Mouse (Mus musculus) forebrain, embryonic 16.5 days (tissue): ENCODE measurements around the gene Grin2b. TPM values are rescaled to one million over a fixed set of nuclear protein-coding genes. Genes with fewer than 3 reads are reported as not detected.

ENCODE experiments used
- ATAC-seq: fragments of 200-750 bp; cut with Nextera tagmentation; 2 replicates; pipeline ENCODE4 v1.8.0; 2017; ENCODE audit warnings: mild to moderate bottlenecking, moderate library complexity
- H3K27ac ChIP-seq: fragments of 300-500 bp; sonication (generic); 2 replicates; pipeline ENCODE4 v1.5.1; 2014; ENCODE audit warnings: low read length, control low read depth
- H3K27me3 ChIP-seq: fragments of 300-500 bp; sonication (generic); replicated peaks from 2 replicates; pipeline ENCODE4 v1.6.1; 2014; ENCODE audit warnings: low read length; ENCODE audit not compliant: control insufficient read depth, insufficient read depth
- H3K36me3 ChIP-seq: fragments of 300-500 bp; sonication (generic); 2 replicates; pipeline ENCODE4 v1.6.1; 2014; ENCODE audit not compliant: control insufficient read depth, insufficient read depth
- H3K4me1 ChIP-seq: fragments of 300-500 bp; sonication (generic); replicated peaks from 2 replicates; pipeline ENCODE4 v1.6.1; 2014; ENCODE audit warnings: low read length; ENCODE audit not compliant: control insufficient read depth, insufficient read depth
- H3K4me2 ChIP-seq: fragments of 300-500 bp; sonication (generic); 2 replicates; pipeline ENCODE4 v1.6.1; 2014; ENCODE audit warnings: mild to moderate bottlenecking, low read length, control low read depth
- H3K4me3 ChIP-seq: fragments of 300-500 bp; sonication (generic); replicated peaks from 2 replicates; pipeline ENCODE4 v1.5.1; 2014; ENCODE audit warnings: mild to moderate bottlenecking, low read length, control low read depth
- H3K9ac ChIP-seq: fragments of 300-500 bp; sonication (generic); replicated peaks from 2 replicates; pipeline ENCODE4 v1.6.1; 2014; ENCODE audit warnings: low read depth, low read length, control low read depth
- H3K9me3 ChIP-seq: fragments of 300-500 bp; sonication (generic); 2 replicates; pipeline ENCODE4 v1.6.1; 2016; ENCODE audit warnings: low read length; ENCODE audit not compliant: control insufficient read depth
- WGBS: fragments of 180-500 bp; shearing (Covaris S2); extraction: QIAGEN DNeasy Blood & Tissue Kit; methylation state at CpG from one replicate; pipeline ENCODE4 v1.1.7; 2014; 5-methylcytosine and 5-hydroxymethylcytosine counted together
- polyA plus RNA-seq: library from polyadenylated mRNA; unstranded; fragments of >200 nt; fragmentation: Nextera tagmentation; extraction: Ambion mirVana; gene quantifications from 2 replicates; pipeline ENCODE4 v1.2.1, GENCODE M21; 2015

Gene Grin2b
- polyA plus RNA-seq, 1 experiment from 2014 or later = 114 TPM

GRCm38 (mm10) chr6:135797371-135798033, 375.8 kb downstream of the Grin2b start:
- Histone ChIP-seq H3K9ac (no peak overlapping the region), H3K27me3 (no peaks in the 10 kb centered on the region), H3K4me2 (no peak overlapping the region), H3K9me3 (no peaks in the 10 kb centered on the region), H3K4me3 (no peak overlapping the region), H3K36me3 (no peaks in the 10 kb centered on the region), H3K27ac (no peak overlapping the region), H3K4me1 (no peaks in the 10 kb centered on the region)
- 81% methylated on average over 10 of the region's 10 CpGs for WGBS
- ATAC-seq = no peak

- 38% methylated on average over 4 of the region's 4 CpGs for WGBS
- Histone ChIP-seq H3K27me3 (no peaks in the 10 kb centered on the region), H3K27ac (no peak overlapping the region), H3K36me3 (no peaks in the 10 kb centered on the region), H3K4me3 (no peak overlapping the region), H3K9ac (no peak overlapping the region), H3K9me3 (no peaks in the 10 kb centered on the region), H3K4me1 (no peaks in the 10 kb centered on the region), H3K4me2 (no peak overlapping the region)
- no peak for ATAC-seq
Observed at GRCm38 (mm10) chr6:135796911-135797310, 376.4 kb downstream of the Grin2b start.

GRCm38 (mm10) chr6:135791412-135791811, 381.9 kb downstream of the Grin2b start:
- Histone ChIP-seq H3K9me3 (no peaks in the 10 kb centered on the region), H3K9ac (no peak overlapping the region), H3K27ac (no peak overlapping the region), H3K4me3 (no peak overlapping the region), H3K4me1 (no peaks in the 10 kb centered on the region), H3K27me3 (no peaks in the 10 kb centered on the region), H3K4me2 (no peak overlapping the region), H3K36me3 (no peaks in the 10 kb centered on the region)
- 93% methylated on average over 4 of the region's 4 CpGs for WGBS
- ATAC-seq = no peak

GRCm38 (mm10) chr6:135789603-135790170, 383.6 kb downstream of the Grin2b start:
- ATAC-seq = no peak
- Histone ChIP-seq H3K4me2 (no peak overlapping the region), H3K4me1 (no peaks in the 10 kb centered on the region), H3K27me3 (no peaks in the 10 kb centered on the region), H3K4me3 (no peak overlapping the region), H3K27ac (no peak overlapping the region), H3K9me3 (no peaks in the 10 kb centered on the region), H3K9ac (no peak overlapping the region), H3K36me3 (no peaks in the 10 kb centered on the region)
- WGBS = 81% methylated on average over 11 of the region's 11 CpGs

GRCm38 (mm10) chr6:135774670-135775069, 398.6 kb downstream of the Grin2b start:
- 77% methylated on average over 2 of the region's 2 CpGs for WGBS
- no peak for ATAC-seq
- H3K9ac ChIP-seq = no peak overlapping the region
- no peaks in the 10 kb centered on the region for H3K4me1 ChIP-seq
- peaks cover 11% of the 10 kb centered on the region for H3K36me3 ChIP-seq
- no peaks in the 10 kb centered on the region for H3K9me3 ChIP-seq
- no peak overlapping the region for H3K27ac ChIP-seq
- no peak overlapping the region for H3K4me2 ChIP-seq
- no peak overlapping the region for H3K4me3 ChIP-seq
- H3K27me3 ChIP-seq = no peaks in the 10 kb centered on the region

GRCm38 (mm10) chr6:135767572-135767971, 405.7 kb downstream of the Grin2b start:
- Histone ChIP-seq H3K27me3 (no peaks in the 10 kb centered on the region), H3K9me3 (no peaks in the 10 kb centered on the region), H3K4me2 (no peak overlapping the region), H3K4me3 (no peak overlapping the region), H3K36me3 (no peaks in the 10 kb centered on the region), H3K9ac (no peak overlapping the region), H3K27ac (no peak overlapping the region), H3K4me1 (no peaks in the 10 kb centered on the region)
- no peak for ATAC-seq
- 47% methylated on average over 8 of the region's 8 CpGs for whole genome bisulfite sequencing

- Histone ChIP-seq H3K9ac (no peak overlapping the region), H3K4me3 (no peak overlapping the region), H3K4me1 (no peaks in the 10 kb centered on the region), H3K9me3 (no peaks in the 10 kb centered on the region), H3K4me2 (no peak overlapping the region), H3K36me3 (no peaks in the 10 kb centered on the region), H3K27ac (no peak overlapping the region), H3K27me3 (no peaks in the 10 kb centered on the region)
- no peak for ATAC-seq
- 47% methylated on average over 1 of the region's 1 CpGs for WGBS
Observed at GRCm38 (mm10) chr6:135758735-135759134, 414.6 kb downstream of the Grin2b start.

- no peaks in the 10 kb centered on the region for H3K27me3 ChIP-seq
- H3K4me1 ChIP-seq = no peaks in the 10 kb centered on the region
- no peaks in the 10 kb centered on the region for H3K9me3 ChIP-seq
- no peak overlapping the region for H3K27ac ChIP-seq
- no peak overlapping the region for H3K9ac ChIP-seq
- ATAC-seq = no peak
- H3K4me3 ChIP-seq = no peak overlapping the region
- H3K36me3 ChIP-seq = peaks cover 2% of the 10 kb centered on the region; the same call in 1 of the 2 replicates
- WGBS = 50% methylated on average over 1 of the region's 1 CpGs
- no peak overlapping the region for H3K4me2 ChIP-seq
Observed at GRCm38 (mm10) chr6:135756075-135756474, 417.2 kb downstream of the Grin2b start.

GRCm38 (mm10) chr6:135748412-135749076, 424.8 kb downstream of the Grin2b start:
- Histone ChIP-seq H3K27ac (no peak overlapping the region; the same call in 1 of the 2 replicates), H3K27me3 (no peaks in the 10 kb centered on the region), H3K9ac (no peak overlapping the region), H3K4me3 (no peak overlapping the region), H3K36me3 (peaks cover 2% of the 10 kb centered on the region; the same call in 1 of the 2 replicates), H3K4me1 (peaks cover 6% of the 10 kb centered on the region), H3K9me3 (no peaks in the 10 kb centered on the region), H3K4me2 (no peak overlapping the region)
- peak; percentile 69; the same call in 1 of the 2 replicates for ATAC-seq
- 34% methylated on average over 6 of the region's 7 CpGs for WGBS
